Mouse (Mus musculus) intestine, postnatal 0 days (tissue): ENCODE data around the gene Trpc4ap. TPM values are rescaled to one million over a fixed set of nuclear protein-coding genes. Genes with fewer than 3 reads are reported as not detected.

ENCODE experiments used
- ATAC-seq: fragments of 200-750 bp; cut with Nextera tagmentation; 2 replicates; pipeline ENCODE4 v1.8.0; 2017; ENCODE audit warnings: mild to moderate bottlenecking, moderate TSS enrichment, moderate library complexity
- H3K27ac ChIP-seq: fragments of 300-500 bp; sonication (generic); 2 replicates; pipeline ENCODE4 v1.5.1; 2014; ENCODE audit warnings: mild to moderate bottlenecking, low read depth, low read length, moderate library complexity
- H3K27me3 ChIP-seq: fragments of 300-500 bp; sonication (generic); replicated peaks from 2 replicates; pipeline ENCODE4 v1.6.1; 2014; ENCODE audit warnings: low read length, mixed read lengths; ENCODE audit not compliant: control insufficient read depth, insufficient read depth
- H3K36me3 ChIP-seq: fragments of 300-500 bp; sonication (generic); 2 replicates; pipeline ENCODE4 v1.6.1; 2014; ENCODE audit warnings: mild to moderate bottlenecking, moderate library complexity; ENCODE audit not compliant: control insufficient read depth, insufficient read depth
- H3K4me1 ChIP-seq: fragments of 300-500 bp; sonication (generic); replicated peaks from 2 replicates; pipeline ENCODE4 v1.6.1; 2014; ENCODE audit warnings: antibody characterized with exemption, low read length, mixed read lengths; ENCODE audit not compliant: control insufficient read depth, insufficient read depth
- H3K4me2 ChIP-seq: fragments of 300-500 bp; sonication (generic); replicated peaks from 2 replicates; pipeline ENCODE4 v1.6.1; 2014; ENCODE audit warnings: low read depth, mild to moderate bottlenecking, moderate library complexity
- H3K4me3 ChIP-seq: fragments of 300-500 bp; sonication (generic); 2 replicates; pipeline ENCODE4 v1.5.1; 2014; ENCODE audit warnings: low read depth, low read length
- H3K9ac ChIP-seq: fragments of 300-500 bp; sonication (generic); 2 replicates; pipeline ENCODE4 v1.6.1; 2014; ENCODE audit warnings: mild to moderate bottlenecking, low read depth, low read length
- H3K9me3 ChIP-seq: fragments of 300-500 bp; sonication (generic); 2 replicates; pipeline ENCODE4 v1.6.1; 2016; ENCODE audit warnings: mixed run types; ENCODE audit not compliant: control insufficient read depth
- CTCF ChIP-seq: sonication (generic); IDR thresholded peaks from 2 replicates; pipeline ENCODE4 v1.5.1; 2016; ENCODE audit warnings: low read depth, mild to moderate bottlenecking, control low read depth, antibody characterized with exemption, moderate library complexity
- WGBS: fragments of 180-500 bp; shearing (Covaris S2); extraction: QIAGEN DNeasy Blood & Tissue Kit; methylation state at CpG from one replicate; pipeline ENCODE4 v1.1.7; 2014; 5-methylcytosine and 5-hydroxymethylcytosine counted together
- polyA plus RNA-seq: library from polyadenylated mRNA; unstranded; fragments of >200 nt; fragmentation: Nextera tagmentation; extraction: Ambion mirVana; gene quantifications from 2 replicates; pipeline ENCODE4 v1.2.1, GENCODE M21; 2015

Gene Trpc4ap
- polyA plus RNA-seq, 1 experiment from 2014 or later = 64.8 TPM

DNA sequence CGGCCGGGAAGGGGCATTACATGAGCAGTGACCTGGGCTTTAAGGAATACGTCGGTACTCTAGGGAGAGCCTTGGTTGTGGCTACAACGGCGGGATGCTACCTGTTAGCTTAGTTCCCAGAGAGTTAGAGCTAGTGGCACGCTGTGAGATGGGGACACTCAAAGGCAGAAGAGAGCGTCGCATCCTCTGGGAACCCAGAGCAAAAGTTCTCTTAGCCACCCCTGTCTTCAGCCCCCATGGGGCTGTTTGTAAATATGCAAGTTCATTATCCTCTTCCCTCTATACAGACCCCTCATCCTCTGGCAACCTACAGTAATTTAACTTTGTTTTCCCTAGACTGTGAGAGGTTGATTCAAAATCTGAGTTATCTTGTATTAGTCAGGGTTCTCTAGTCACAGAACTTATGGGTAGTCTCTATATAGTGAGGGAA, 99.3 kb downstream of the Trpc4ap start:
- H3K4me3 ChIP-seq = peak overlapping the region; percentile 65
- 0% methylated on average over 9 of the region's 9 CpGs for WGBS
- TF ChIP-seq CTCF = no peak; the same call in 1 of the 2 replicates
- H3K36me3 ChIP-seq = no peaks in the 10 kb centered on the region
- peak overlapping the region; percentile 66 for H3K4me2 ChIP-seq
- peak overlapping the region; percentile 64 for H3K9ac ChIP-seq
- no peaks in the 10 kb centered on the region for H3K4me1 ChIP-seq
- H3K27ac ChIP-seq = 0 out of 2 replicates have a peak overlapping the region, but pooled peaks have one; percentile 11
- no peaks in the 10 kb centered on the region for H3K27me3 ChIP-seq
- no peaks in the 10 kb centered on the region for H3K9me3 ChIP-seq
- no peak for ATAC-seq

DNA sequence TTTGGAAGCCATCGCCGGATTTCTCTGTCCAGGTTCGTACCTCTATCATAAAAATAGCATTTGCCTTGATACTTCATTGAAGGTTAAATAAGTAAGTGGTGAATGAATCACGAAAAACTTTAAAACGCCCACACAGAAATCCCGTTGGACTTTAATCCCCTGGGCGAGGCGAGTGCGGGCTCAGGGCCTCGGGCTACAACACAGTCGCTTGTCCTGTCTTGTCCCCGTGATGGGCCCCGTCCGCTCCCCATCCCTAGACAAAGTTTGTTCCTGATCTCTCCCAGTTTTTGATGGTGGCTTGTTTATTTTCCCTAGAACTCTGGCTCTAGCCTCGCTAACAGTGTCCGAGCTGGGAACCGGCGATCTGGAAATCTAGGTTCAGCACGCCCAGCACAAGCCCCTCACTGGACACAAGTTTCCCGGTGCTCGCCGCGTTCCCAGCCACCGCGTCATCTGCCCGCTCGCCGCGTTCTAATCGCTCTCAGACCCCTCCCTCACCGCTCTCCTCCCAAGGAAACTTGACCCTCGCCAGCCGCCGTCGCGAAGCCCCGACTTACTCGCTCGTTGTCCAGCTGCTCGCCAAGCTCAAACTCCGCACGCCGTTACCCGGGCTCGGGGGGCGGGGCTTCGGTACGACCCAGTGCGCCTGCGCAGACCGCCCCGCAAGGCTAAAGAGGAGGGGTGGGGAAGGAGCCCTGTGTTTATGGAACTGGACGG, 99.9 kb downstream of the Trpc4ap start, which contains the start of gene Gss:
TSS of gene Gss (minus strand) at position 674 of the 717 bp plus-strand sequence.
- H3K27me3 ChIP-seq = no peaks in the 10 kb centered on the region
- H3K9me3 ChIP-seq = no peaks in the 10 kb centered on the region
- peak within 1 kb of the TSS; percentile 66 for H3K4me2 ChIP-seq
- no peaks in the 10 kb centered on the region for H3K36me3 ChIP-seq
- H3K9ac ChIP-seq = peak within 1 kb of the TSS; percentile 64
- no peaks in the 10 kb centered on the region for H3K4me1 ChIP-seq
- peak; percentile 78 for ATAC-seq
- peak within 1 kb of the TSS; percentile 65 for H3K4me3 ChIP-seq
- under 1% methylated on average over 53 of the region's 53 CpGs for WGBS
- H3K27ac ChIP-seq = peak within 1 kb of the TSS; percentile 95
- TF ChIP-seq CTCF = 0 out of 2 replicates have a peak, but pooled peaks have one; percentile 14

DNA sequence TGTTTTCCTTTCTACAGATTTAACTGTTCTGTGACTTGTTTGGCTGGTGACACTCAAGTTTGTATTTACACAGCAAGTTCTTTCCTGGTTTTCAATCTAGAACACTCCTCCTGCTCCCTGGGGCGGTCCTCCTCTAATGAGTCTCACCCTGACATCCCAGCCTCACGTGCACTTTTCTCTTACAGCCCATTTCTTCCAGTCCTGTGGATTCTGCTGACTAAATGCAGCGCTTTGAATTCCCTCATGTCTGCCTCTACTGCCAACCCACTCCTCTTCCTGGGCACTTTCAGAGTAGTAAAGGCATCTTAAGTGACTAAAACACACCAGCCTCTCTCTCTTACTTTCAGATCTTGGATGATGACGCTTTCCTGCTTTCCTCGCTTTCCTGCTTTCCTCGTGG, 100.5 kb downstream of the Trpc4ap start:
- peak overlapping the region; percentile 65 for H3K4me3 ChIP-seq
- peak overlapping the region; percentile 66 for H3K4me2 ChIP-seq
- TF ChIP-seq CTCF = no peak
- H3K4me1 ChIP-seq = no peaks in the 10 kb centered on the region
- peak overlapping the region; percentile 95 for H3K27ac ChIP-seq
- no peak for ATAC-seq
- no peaks in the 10 kb centered on the region for H3K36me3 ChIP-seq
- WGBS = 2% methylated on average over 6 of the region's 6 CpGs
- no peaks in the 10 kb centered on the region for H3K27me3 ChIP-seq
- no peaks in the 10 kb centered on the region for H3K9me3 ChIP-seq
- peak overlapping the region; percentile 64 for H3K9ac ChIP-seq

DNA sequence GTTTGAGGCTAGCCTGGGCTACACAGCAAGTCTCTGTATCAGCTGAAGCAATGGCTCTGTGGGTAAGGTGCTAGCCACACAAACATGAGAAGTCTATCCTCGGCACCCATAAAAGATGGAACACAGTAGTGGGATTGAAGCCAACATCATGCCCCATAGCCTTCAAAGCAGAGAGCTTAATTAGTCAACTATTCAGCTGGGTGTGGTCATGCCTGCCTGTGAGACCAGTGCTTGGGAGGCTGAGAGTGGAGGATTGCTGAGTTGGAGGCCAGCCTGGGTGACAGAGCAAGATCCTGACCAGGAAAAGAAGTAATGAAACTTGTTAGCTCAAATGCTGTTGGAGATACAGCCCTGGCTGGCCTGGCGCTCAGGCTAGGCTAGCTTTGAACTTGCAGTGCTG, 101.3 kb downstream of the Trpc4ap start:
- Histone ChIP-seq H3K36me3 (no peaks in the 10 kb centered on the region), H3K27ac (peak overlapping the region; percentile 95), H3K27me3 (no peaks in the 10 kb centered on the region), H3K9ac (no peak overlapping the region), H3K4me3 (no peak overlapping the region), H3K4me1 (no peaks in the 10 kb centered on the region), H3K9me3 (no peaks in the 10 kb centered on the region), H3K4me2 (peak overlapping the region; percentile 66)
- no peak for TF ChIP-seq CTCF
- ATAC-seq = peak; percentile 37
- 42% methylated on average over 2 of the region's 2 CpGs for WGBS

DNA sequence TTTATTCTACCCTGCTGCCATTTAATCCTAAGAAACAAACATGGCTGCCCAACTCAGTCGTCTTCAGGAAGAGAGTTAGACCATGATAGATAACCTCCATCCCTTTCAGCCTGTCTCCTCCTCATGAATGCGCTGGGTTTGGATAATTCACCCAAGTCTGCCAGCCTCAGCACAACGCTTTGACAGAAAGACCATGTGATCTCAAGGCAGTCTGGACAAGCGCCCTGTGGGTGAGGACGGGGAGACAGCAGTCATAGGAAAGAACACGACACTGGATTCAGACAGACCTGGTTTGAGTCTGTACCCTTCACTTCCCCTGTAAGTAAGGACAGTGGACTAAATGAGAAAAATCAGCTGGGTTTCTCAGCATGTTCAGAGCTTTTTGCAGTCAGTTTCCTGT, 102.7 kb downstream of the Trpc4ap start:
- no peaks in the 10 kb centered on the region for H3K4me1 ChIP-seq
- no peaks in the 10 kb centered on the region for H3K9me3 ChIP-seq
- WGBS = 61% methylated on average over 6 of the region's 6 CpGs
- H3K36me3 ChIP-seq = no peaks in the 10 kb centered on the region; the same call in 1 of the 2 replicates
- ATAC-seq = no peak
- no peak overlapping the region for H3K4me2 ChIP-seq
- H3K27me3 ChIP-seq = no peaks in the 10 kb centered on the region
- H3K4me3 ChIP-seq = no peak overlapping the region
- no peak overlapping the region for H3K9ac ChIP-seq
- TF ChIP-seq CTCF = no peak
- peak overlapping the region; percentile 95 for H3K27ac ChIP-seq

DNA sequence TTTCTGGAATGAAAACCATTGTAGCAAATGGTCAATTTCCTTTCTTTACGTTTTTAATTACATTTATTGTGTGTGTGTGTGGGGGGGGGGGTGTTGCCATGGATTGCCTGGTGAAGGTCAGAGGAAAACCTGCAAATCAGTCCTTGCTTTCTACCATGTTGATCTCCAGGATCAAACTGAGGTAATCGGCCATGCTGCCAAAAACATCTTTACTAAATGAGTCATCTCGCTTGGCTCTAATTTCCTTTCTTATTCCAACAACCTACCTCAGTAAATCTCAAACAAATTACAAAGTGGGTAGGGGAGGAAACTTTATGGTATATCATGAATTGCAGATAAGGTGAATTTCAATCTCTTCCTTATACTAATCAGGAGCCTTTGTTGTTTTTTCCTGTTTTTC, 104.0 kb downstream of the Trpc4ap start:
- Histone ChIP-seq H3K4me2 (no peak overlapping the region), H3K9me3 (no peaks in the 10 kb centered on the region), H3K27me3 (no peaks in the 10 kb centered on the region), H3K36me3 (no peaks in the 10 kb centered on the region; the same call in 1 of the 2 replicates), H3K4me1 (no peaks in the 10 kb centered on the region), H3K27ac (no peak overlapping the region), H3K4me3 (no peak overlapping the region), H3K9ac (no peak overlapping the region)
- no peak for TF ChIP-seq CTCF
- WGBS = 63% methylated on average over 3 of the region's 3 CpGs
- ATAC-seq = no peak
